Mouse (Mus musculus) heart, postnatal 36 days (tissue): ENCODE data around the gene Serpine1. TPM values are rescaled to one million over a fixed set of nuclear protein-coding genes. Genes with fewer than 3 reads are reported as not detected.

Experiments
- DNase-seq, 2 experiments: peaks; one replicate each; pipeline ENCODE4 v3.0.0; 2021 to 2022
- intact Hi-C: fragments of 180-260 bp; cut with DNase I; formaldehyde crosslinking; loops from one replicate; pipeline ENCODE4 v1.15.1; 2025
- total RNA-seq, 2 experiments: library from RNA; stranded (reverse); gene quantifications; 2 replicates each; pipeline ENCODE4 v1.2.3; 2021

The Serpine1 gene
- total RNA-seq, 2 experiments from 2014 or later = 28.1 to 42.8 TPM

DNA sequence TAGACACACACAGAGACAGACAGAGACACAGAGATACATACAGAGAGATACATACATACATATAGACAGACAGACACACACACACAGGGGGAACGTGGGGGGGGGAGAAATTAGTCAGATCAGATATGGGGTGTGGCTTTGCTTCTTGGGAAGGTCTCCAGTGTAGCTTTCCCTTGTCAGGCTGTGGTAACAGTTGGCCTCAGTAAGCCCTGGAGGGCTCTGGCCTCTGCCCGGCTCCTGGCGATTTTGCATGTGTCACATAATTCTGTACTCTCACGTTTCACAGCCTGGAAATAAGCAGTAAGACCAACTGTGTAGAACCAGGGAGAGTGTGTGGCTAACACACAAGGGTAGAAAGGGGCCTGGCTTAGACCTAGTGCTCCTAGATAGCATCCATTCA, 28.6 kb upstream of the Serpine1 start:
- no peak for DNase-seq
- intact Hi-C loops = no loop called here

DNA sequence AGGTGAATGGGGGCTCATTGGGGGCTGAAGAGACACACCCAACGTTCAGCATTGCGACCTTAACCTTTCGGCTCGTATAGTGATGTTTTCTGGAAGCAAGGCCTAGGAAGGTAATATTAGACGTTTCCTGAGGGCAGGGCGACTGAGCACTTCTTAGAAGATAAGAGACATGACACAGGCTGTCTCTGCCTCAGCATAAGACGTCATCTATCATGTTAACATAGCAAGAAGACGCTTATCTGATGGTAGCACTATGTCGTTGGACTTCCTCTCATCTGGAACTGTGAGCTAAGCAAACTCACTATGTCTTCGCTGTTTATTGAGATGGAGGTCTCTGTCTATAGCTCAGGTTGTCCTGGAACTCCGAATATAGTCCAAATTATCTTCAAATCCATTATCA, 26.4 kb upstream of the Serpine1 start:
- intact Hi-C loops = no loop called here
- DNase-seq = no peak

- intact Hi-C loops = no loop called here
- DNase-seq = peak; percentile 41 to 57
Measured at GRCm38 (mm10) chr5:137096037-137096436, 24.0 kb upstream of the Serpine1 start.

GRCm38 (mm10) chr5:137095135-137095534, 23.1 kb upstream of the Serpine1 start:
- DNase-seq = no peak
- intact Hi-C loops = no loop called here

DNA sequence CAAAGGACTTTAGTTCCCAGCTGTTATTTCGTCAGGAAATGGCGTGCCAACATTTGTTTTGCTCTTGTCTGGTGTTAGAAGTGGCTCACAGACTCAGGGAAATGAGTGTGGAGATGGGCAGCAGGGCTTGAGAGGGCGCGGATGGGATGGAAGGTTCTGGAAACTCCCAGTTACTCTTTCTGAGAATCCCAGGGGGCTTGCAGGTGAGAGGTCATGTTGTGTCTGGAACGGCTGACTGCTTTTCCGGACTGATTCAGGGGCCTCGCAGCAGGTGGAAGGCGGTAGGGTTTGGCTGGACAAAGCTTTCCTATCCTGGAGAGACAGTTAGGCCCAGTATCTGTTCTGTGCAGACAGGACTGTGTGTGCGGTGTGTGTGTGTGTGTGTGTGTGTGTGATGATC, 21.7 kb upstream of the Serpine1 start:
- intact Hi-C loops = no loop called here
- DNase-seq = peak; percentile 47 to 58

- intact Hi-C loops = no loop called here
- no peak for DNase-seq
Measured at GRCm38 (mm10) chr5:137091560-137091959, 19.5 kb upstream of the Serpine1 start.

DNA sequence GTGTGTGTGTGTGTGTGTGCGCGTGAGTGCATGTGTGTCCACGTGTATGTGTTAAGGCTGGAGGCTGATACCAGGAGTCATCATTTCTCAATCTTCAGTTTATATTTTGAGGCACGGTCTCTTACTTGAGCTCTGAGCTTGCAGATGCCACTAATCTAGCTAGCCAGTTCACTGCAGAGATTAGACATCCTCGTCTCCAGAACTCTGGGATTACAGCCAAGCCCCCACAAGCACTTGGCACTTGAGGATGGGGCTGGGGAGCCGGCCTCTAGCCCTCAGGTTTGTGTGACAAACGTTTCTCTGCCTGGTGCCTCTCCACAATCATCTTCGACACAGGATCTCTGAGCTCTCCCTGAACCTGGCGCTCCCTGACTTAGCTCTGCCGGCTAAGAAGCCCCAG, 18.8 kb upstream of the Serpine1 start:
- intact Hi-C loops = no loop called here
- no peak for DNase-seq

DNA sequence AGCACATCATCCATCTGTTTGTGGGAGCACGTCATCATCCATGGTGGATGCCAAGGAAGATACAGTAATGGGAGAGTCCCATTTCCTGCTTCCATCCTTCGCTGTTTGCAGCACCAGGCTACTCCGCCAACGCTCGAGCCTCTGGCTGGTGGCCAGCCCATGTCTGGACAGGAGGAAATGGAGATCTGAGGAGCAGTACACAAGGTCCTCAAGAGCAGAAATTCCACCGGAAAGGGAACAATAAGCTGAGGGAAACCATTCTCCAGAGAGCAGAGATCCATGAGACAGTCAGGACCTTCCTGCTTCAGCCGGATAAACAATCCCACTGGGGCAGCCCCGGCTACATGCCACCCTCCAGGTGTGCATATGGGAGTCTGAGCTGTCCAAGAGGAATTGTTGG, 15.3 kb upstream of the Serpine1 start:
- intact Hi-C loops = no loop called here
- DNase-seq = peak; percentile 64 to 67

DNA sequence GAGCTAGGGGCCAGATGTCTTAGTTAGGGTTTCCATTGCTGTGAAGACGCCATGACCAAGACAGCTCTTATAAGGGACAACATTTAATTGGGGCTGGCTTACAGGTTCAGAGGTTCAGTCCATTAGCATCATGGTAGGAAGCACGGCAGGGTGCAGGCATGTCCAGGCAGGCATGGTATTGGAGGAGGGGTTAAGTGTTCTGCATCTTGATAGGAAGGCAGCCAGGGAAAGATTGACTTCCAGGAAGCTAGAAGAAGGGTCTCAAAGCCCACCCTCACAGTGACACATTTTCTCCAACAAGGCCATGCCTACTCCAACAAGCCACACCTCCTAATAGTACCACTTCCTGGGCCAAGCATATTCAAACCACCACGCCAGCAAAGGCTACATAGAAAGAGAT, 13.7 kb upstream of the Serpine1 start:
- no peak for DNase-seq
- intact Hi-C loops = no loop called here

DNA sequence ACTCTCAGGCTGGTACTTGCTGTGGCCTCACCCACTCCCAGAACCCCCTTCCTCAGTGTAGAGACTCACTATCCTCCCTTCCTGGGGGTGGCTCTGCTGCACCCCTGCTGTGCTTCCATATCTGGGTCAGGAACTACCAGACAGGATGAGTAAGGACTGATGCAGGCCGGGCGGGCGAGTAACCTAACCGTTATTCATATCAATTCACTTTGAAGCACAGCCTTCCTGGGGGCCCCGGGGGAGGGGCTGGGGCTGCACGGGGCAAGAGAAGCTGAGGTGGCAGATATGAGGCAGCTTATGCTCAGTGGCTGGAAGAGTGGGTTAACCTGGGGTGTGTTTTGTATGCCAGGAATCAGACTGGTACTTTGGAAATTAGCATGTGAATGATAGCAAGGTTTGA, 13.0 kb upstream of the Serpine1 start:
- intact Hi-C loops = no loop called here
- no peak for DNase-seq

GRCm38 (mm10) chr5:137083051-137083450, 11.0 kb upstream of the Serpine1 start:
- no peak for DNase-seq
- intact Hi-C loops = no loop called here

DNA sequence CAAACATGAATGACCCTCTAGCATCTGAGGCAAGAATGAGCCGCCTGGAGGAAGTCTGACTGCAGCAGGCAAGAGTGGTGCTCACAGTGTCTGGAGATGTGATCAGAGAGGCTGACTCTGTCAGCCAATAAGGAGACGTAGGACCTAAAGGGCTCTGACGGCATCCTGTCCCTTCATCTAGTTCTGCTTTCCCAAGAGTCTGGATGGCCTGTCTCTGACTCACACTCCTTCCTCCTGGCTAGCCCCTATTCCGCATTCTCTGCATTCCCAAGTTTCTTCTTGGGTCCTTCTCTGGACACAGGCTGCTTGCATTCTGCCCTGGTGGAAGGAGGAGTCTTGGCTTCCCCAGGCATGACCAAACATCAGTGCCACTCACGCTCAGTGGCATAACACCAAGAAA, 7.8 kb upstream of the Serpine1 start:
- intact Hi-C loops = no loop called here
- no peak for DNase-seq

GRCm38 (mm10) chr5:137078616-137079015, 6.5 kb upstream of the Serpine1 start:
- intact Hi-C loops = no loop called here
- no peak for DNase-seq

DNA sequence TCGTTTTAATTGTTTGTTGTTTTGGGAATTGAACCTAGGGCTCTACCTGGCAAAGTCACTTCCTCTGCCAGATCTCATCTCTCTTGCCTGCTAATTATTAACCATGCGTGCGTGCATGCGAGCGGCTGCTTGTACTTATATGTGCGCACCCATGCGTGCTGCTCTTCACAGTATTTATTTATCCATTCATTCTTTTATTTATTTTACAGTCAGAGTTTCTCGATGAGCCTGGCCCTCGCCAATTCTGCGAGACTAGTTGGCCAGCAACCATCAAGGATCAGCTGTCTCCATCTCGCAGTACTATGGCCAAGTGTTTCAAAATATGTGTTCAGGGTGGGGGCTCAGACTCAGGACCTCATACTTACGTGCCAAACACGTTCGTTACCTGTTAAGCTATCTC, 6.0 kb upstream of the Serpine1 start:
- intact Hi-C loops = no loop called here
- no peak for DNase-seq

GRCm38 (mm10) chr5:137077187-137077586, 5.1 kb upstream of the Serpine1 start:
- intact Hi-C loops = no loop called here
- DNase-seq = no peak

GRCm38 (mm10) chr5:137076191-137076930, 4.3 kb upstream of the Serpine1 start:
- intact Hi-C loops = no loop called here
- DNase-seq = peak; percentile 53 to 62

DNA sequence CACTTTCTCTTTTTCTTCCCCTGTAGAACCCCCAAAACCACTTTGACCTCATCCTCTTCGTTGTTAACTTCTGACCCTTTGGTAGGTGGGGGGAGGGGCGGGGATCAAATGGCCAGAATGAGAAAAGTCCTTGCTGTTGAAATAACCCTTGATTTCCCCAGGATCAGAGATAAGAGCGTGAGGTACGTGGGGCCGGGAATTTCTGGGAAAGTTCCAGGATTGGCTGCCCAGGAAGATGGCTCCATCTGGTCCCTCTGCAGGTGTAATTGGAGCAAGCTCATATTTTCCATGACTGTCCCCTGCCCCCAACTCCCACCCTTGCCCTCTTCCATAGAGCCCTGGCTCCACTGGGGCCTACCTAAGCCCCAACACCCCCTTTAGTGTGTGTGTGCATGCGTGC, 3.7 kb upstream of the Serpine1 start:
- no peak for DNase-seq
- intact Hi-C loops = no loop called here

DNA sequence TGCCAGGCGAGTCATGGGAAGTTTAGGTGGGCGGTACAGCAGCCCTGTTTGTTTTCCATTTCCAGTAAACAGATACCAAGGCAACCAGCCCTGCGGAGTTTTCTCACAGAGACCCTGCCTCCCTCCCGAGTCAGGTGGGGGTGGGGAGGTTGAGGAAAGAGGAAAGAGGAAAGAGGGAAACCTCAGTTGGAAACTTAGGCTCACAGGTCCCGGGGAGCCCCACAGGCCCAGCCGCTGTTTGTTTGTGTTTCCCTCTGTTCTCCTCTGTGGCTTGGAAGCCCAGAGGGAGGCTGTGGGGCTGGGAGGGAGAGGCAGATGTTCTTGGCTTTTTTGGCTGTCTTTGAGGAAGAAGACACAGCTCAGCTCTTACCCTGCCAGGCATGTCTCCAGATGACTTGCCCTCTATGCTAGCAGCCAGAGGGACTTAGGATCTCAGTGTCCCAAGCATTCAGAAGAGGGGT, 2.2 kb upstream of the Serpine1 start:
- intact Hi-C loops = no loop called here

DNA sequence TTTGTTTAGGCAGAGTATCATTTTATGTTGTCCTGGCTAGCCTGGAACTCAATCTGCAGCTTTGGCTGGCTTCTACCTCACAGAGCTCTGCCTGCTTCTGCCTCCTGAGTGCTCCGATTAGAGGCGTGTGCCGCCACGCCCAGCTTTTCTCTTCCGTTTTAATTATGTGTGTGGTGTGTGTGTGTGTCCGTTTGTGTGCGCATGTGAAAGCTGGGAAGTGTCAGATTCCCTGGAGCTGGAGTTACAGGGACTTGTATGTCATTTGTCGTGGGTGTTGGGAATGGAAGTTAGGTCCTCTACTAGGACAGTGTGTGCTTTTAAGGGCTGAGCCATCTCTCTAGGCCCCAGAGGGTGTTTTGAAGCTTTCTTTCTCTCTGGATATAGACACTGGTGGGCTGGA, 1.1 kb upstream of the Serpine1 start:
- intact Hi-C loops = no loop called here
- no peak for DNase-seq

More for the DNA sequence above, 2.2 kb upstream of the Serpine1 start:
- peak; percentile 44 to 66 for DNase-seq

GRCm38 (mm10) chr5:137070881-137071605, 1.0 kb downstream of the Serpine1 start:
- DNase-seq = no peak
- intact Hi-C loops = loop anchor here (2.0 kb wide), 1 partner anchor 36 kb away; no protein-coding TSS in a partner anchor

GRCm38 (mm10) chr5:137068711-137069110, 3.4 kb downstream of the Serpine1 start:
- intact Hi-C loops = no loop called here
- DNase-seq = no peak

DNA sequence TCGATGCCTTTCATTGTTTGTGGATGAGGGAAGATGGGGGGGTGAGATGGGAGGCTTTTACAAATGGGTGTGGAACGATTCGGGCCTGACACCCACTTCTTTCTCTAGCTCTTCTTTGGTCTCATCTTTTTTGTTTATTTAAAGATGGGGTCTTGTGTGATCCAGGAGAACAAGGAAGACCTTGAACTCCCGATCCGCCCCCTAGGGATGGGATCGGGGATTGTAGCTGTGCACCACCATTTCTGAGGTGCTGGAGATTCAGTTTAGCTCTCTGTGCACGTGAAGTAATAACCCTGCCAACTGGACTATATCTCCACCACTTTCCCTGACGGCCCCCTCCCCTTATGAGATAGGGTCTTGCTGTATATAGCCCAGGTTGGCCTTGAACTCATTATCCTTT, 6.1 kb downstream of the Serpine1 start:
- intact Hi-C loops = no loop called here
- no peak for DNase-seq
